Mouse (Mus musculus): ENCODE data around the gene Btk.

The Btk gene

DNA sequence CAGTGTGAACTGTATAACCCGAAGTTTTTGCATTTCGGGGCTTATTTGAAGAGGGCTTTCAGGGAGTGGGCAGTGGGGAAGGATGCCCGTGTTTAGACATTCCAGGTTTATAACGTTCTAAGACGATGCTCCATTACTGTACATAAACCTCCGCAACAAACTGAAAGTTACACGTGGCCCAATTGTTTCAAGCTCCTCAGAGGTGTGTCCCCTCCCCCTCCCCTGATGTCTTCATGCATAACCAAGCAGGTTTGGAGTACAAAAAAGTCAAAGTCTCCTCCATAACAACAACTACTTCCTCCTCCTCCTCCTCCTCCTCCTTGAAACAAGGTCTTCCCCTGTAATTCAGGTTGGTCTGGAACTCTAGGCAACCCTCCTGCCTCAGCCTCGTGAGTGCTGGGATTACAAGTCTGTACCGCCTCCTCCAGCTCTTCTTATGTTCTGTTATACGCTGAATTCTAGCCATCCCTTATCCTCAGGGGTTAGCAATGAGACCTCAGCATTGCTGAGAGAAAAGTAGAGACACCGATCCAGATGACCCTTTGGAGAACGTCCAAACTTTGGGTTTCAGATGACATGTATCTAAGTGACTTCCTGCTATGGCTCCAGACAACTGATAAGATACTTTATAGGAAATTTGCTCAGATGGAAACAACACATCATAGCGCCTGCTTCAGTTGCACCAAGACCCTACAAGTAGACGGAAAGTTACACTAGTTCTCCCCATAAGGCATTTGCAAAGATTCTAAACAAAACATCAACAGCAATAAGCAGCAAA lies 2.7 kb downstream of the Btk start:
- peak; percentile 63 for DNase-seq (ENCODE audit: low read depth)

DNA sequence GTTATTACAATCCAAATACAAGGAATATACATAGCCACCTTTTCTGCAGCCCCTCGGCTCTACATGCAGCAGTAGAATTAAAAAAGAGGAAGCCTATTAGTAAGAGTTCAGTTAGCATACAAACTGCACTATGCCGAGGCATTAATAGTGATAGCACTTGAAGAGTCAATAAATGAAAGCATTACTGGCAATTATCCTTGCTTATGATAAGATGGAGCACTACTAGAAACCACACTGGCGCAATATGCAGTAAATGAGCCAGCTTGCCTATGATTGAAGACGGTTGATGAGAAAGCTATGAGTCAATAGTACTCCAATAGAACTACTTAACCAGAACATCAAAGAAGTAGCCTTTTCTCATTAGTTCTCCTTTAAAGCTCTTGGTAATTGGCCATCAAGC lies 5.5 kb downstream of the Btk start:
- DNase-seq (ENCODE audit: low read depth): no peak

DNA sequence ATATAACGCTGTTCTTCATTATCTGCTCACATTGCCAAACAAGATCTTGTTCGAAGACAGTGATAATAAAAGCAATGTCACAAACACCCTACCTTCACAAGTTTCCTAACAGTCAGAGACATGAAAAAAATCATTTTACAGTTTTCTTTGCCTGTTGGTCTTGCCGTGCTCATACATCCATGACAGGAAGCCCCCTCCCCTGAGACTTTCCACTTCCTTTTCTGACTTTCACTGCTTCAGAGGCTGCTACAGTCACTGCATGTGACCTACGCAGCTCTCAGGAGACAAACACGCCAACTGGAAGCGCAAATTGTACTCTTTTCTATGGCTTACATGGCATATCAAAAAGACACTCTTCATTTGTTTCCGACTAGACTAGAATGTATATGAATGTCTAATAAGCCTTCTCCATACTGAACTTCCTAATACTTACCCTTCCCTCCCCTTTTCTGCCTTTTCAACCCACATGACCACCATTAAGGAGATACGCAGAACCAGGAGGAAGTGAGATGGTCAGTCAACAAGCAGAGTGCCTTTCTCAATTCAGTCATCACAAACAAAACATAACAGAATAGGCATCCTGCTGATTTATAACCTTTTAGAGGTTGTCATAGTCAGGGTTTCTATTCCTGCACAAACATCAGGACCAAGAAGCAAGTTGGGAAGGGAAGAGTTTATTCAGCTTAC lies 16.7 kb downstream of the Btk start:
- DNase-seq (ENCODE audit: low read depth): no peak

DNA sequence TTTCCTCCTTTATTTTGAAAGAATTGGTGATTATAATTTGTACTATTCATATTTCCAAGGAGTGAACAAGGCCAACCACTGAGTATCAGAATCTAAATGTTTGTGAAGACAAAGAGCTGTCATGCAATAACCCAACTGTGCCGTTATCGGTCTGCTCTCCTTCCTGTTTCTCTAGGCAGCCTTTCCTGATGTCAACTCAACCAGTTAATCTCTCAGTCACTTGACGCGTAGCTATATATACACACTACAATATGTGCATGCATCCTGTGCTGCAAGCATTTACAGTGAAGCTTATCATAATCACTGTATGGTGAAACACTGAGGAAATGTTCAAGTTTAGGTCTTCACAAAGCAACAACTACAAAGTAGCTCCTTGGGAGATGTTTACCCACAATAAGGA lies 19.0 kb downstream of the Btk start:
- peak; percentile 82 for DNase-seq (ENCODE audit: low read depth)

DNA sequence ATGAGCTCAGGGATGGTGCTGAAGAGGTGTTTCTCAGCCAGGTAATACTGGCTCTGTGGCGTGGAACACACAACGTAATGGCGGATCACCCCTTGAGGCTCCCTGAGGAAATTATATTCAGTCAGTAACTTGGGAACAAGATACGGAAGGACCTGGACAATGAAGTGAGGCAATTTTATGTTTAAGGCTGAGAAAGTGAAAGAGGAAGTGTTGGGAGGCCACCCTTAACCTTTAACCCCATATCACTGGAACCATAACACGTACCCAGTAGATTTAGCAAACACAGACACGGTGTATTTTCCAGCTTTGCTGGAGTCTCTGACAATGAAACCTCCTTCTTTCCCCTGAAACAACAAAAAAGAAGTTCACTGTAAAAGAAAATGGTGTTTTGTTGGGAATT lies 28.9 kb downstream of the Btk start:
- DNase-seq (ENCODE audit: low read depth): no peak

DNA sequence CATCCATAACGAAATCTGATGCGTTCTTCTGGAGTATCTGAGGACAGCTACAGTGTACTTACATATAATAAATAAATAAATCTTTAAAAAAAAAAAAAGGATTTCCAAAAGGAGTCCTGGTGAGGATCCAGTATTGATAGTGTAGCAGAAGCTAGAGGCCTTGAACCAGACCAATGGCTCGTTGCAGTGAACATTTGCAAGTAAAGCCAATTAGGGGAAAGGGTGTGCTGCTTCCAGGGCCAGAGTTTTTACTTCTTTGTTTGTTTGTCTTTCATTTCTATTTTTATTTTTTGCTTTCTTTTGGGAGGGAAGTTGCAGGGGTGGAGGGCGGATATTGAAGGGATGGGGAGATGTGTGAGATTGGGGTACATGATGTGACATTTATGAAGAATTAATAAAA lies 30.0 kb downstream of the Btk start:
- no peak for DNase-seq (ENCODE audit: low read depth)

DNA sequence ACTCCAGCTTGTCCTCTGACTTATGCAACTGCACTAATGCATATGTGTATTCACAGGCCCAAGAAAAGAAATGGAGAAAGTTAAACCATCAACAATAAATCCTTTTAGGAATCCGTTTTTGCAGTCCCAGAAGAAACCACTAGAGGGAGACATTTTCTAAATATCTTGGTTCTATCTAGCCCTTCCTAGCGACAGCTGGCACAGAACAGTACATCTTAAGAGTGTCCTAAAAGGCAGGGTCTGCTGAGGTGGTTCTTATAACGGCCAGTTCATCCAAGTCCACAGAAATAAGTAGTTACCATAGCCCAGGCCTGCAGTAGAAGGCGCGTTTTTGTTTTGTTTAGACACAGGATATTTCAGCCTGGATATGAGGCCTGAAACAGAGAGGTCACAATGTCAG lies 32.5 kb downstream of the Btk start:
- DNase-seq (ENCODE audit: low read depth): peak; percentile 67

DNA sequence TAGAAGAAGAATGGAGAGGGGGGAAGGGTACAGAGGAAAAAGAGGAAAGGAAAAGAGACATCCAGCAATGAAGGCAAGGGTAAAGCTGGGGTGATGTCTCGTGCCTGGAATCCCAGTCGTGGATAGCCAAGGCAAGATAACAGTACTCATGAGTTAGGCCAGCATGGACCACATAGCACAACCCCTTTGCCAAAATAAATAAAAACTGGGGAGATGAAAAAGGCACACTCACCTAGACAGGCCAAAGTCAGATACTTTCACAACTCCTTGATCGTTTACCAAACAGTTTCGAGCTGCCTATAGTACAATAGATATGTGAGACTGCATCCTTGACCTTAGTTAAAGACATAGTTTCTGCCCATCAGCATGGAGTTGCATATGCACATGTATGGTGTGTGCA lies 36.0 kb downstream of the Btk start:
- no peak for DNase-seq (ENCODE audit: low read depth)

DNA sequence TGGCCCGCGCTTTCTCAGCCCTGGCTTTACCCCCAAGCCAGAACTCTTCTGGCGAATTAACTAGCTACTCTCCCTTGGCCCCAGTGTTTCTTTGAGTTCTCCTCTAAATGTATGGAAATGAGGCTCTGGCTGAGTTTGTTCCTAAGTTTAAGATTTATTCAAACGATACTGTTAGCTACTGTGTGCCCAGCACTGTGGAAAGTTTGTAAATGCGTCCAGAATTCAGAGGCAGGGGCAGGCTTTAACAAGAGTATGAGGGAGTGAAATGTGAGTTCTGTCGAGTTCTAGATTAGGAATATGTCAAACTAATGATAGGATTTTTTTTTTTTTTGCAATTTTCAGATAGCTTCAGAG lies 41.4 kb downstream of the Btk start:
- no peak for DNase-seq (ENCODE audit: low read depth)

DNA sequence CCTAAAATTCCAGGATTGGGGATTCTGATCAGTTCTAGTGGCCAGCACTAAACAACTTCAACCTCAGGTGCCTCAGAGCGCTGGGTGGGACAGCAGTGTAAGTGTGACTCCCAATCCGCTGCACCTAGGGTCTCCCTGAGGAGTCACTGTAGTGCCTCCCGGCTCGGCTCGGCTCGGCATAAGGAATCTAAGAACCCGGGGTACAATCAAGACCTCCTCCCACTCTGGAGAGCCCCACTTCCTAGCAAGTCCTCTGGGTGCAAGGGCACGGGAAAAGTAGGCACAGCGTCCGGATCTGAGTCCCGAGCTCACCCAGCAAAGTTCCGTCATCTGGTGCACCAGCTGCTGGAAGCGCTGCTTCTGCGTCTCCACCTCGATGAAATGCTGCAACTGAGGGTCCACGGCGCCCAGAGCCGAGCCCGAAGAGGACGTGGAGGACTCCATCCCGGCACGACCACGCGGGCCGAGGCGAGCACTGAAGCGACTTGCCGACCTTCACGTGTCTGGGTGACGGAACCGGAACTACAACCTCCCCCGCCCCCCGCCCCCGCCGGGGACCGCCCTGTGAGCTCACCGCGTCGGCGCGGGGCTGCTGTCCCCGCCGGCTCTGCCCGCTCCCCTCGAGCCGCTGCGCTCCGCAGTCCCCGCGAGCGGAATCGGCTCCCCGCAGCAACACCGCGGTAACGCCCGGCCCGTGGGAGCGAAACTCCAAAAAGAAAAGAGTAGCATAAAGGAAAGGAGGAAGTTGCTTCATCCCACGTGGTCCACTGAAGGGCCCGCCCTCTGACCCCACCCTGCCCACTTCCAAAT lies 42.0 kb downstream of the Btk start, which contains the start of gene Timm8a1:
Timm8a1 (minus strand) TSS at position 721 of the 810 bp plus-strand sequence.
- DNase-seq (ENCODE audit: low read depth): peak; percentile 78

DNA sequence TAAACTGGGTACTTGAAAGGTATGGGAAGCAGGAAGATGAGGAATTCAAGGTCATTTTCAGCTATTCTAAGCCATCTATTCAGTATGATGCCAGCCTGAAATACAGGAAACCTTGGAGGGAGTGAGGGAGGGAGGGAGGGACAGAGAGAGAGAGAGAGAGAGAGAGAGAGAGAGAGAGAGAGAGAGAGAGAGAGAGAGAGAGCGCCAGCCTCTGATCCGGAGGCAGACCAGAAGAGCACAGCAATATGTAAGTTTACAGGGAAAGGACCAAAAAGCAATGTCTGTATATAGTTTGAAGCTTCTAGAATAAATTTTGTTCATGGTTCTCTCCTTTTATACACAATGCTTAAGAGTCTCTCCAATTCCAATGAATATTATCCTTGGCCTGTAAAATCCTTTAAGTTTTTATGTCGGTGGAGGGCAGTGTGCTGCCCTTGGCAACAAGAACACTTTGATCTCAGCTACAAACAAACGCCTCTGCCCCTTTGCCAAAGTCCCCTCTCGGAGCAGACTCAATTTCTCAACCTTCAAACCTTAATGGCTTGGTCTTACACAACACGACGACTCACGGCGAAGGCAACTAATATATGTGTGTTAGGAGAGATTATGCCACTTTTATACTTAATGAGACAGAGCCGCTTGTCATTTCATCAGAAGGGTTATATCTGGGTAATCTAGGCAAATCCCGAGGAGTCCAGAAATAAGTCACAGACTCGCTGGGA lies 42.8 kb downstream of the Btk start:
- DNase-seq (ENCODE audit: low read depth): peak; percentile 57

DNA sequence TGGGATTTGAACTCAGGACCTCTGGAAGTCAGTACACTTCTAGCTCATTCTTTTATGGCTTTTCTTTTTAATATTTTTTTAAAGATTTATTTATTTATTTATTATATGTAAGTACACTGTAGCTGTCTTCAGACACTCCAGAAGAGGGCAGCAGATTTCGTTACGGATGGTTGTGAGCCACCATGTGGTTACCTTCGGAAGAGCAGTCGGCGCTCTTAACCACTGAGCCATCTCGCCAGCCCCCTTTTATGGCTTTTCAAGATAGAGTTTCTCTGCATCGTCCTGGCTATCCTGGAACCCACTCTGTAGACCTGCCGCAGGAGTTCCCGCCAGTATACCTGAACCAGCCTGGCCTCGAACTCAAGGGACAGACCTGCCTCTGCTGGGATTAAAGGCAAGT lies 43.6 kb downstream of the Btk start:
- peak; percentile 67 for DNase-seq (ENCODE audit: low read depth)

DNA sequence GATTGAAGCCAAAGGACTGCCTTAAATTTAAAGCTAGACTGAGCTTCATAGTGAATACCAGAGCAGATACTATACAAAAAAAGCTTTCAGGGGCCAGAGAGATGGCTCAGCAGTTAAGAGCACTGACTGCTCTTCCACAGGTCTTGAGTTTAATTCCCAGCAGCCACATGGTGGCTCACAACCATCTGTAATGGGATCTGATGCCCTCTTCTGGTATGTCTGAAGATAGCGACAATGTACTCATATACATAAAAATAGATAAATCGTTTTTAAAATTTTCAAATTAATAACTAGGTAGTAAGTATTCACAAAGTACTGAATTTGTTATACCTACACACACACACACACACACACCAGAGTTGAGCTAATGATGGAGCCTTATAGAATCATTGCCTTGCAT lies 50.0 kb downstream of the Btk start:
- no peak for DNase-seq (ENCODE audit: low read depth)

DNA sequence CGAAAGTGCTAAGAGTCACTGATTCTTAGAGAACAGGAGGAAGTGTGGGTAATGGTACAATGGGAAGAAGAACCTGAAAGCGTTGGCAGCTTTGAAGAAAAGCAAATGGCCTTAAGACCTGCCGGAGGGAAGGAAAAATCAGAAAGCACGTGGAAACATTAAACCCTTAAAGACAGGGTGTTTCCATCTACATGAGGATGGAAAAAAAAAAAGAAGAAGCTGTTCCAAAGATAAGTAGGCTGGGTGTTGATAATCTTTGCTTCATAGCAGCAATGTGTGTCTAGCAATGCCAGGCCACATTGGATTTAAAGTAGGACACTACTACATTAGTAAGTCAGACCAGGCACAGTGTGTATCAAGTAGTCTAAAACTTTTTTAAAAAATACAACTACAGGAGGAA lies 58.1 kb downstream of the Btk start:
- DNase-seq (ENCODE audit: low read depth): no peak

DNA sequence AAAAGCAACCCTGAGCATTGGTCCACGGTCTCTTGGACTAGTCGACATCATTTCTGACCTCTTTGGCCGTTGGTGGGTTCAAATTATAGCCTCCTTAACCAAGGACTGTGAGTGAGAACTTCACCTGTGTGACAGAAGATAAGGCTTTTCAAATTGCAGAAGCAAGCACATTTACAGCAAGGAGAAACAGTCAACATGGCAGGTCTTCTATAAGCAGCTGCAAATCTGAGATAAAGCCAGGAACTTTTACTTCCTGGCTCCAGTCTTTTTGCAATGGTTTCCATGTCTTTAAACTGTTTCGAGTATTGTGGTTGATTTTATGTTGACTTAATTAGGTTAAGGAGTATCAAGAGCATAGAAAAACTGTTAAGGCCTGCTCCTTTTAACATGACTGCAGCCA lies 59.6 kb downstream of the Btk start:
- DNase-seq (ENCODE audit: low read depth): no peak

DNA sequence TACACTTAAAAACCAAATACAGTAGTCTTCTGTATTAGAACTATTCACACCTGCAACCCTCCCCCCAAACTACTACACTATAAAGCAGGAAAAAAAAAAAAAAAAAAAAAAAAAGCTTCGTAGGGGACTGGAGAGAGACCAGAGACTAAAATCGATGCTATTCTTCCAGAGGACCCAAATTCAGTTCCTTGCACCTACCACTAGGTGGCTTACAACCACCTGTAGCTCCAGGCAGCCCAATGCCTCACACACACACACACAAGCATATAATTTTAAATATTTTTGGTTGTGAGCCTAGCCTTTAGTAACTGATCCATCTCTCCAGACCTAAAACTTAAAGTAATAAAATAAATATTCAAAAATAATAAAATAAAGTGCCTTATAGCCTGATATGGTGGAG lies 73.9 kb downstream of the Btk start:
- DNase-seq (ENCODE audit: low read depth): peak; percentile 21

DNA sequence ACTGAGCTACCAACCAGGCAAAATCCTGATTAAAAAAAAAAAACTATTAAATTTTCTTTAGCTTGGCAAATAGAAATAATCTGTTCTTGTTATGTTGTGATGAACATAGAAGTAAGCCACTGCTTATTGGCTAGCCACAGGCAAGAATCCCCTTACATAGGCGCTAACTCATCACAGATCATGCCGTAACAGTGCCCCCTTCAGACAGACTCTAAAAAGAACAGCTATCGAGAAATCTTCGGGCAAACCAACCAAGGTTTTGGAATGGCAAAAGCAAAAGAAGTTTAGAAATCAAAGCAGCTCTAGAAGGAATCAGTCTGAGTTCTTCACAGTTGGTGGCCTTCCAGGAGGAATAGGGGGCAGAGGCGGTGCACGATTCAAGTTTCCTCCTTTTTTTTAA lies 75.4 kb downstream of the Btk start:
- DNase-seq (ENCODE audit: low read depth): peak; percentile 11

DNA sequence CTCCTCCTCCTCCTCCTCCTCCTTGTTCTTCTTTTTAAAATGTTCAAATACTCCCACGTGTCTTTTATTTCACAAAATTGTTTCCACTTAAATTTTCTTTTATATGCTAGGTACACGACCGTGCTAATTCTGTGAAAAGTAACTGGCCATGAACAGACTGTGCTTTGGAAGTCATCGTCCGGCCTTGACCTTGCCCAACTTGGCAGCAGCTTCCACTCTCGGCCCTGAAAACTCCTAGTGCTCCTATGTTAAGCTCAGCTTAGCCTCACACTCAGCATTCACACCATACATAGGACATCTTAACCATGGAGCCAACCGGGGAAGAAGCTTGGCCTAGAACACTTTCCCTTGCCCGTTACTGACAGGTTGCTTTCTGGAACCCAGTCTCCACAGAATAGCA lies 82.7 kb downstream of the Btk start:
- no peak for DNase-seq (ENCODE audit: low read depth)

Data from 416B (cell line).